Mouse (Mus musculus) heart, postnatal 0 days (tissue): ENCODE data around the gene Gprin3. TPM values are rescaled to one million over a fixed set of nuclear protein-coding genes. Genes with fewer than 3 reads are reported as not detected.

ENCODE experiments used
- ATAC-seq: fragments of 200-750 bp; cut with Nextera tagmentation; 2 replicates; pipeline ENCODE4 v1.8.0; 2017; ENCODE audit warnings: low read depth, moderate number of reproducible peaks, moderate library complexity; ENCODE audit not compliant: insufficient read depth
- DNase-seq: peaks from one replicate; pipeline ENCODE4 v3.0.0-alpha.2; 2016; ENCODE audit warnings: low spot score
- H3K27ac ChIP-seq: fragments of 300-500 bp; sonication (generic); 2 replicates; pipeline ENCODE4 v1.5.1; 2014; ENCODE audit warnings: low read depth, mild to moderate bottlenecking
- H3K27me3 ChIP-seq: fragments of 300-500 bp; sonication (generic); 2 replicates; pipeline ENCODE4 v1.6.1; 2014; ENCODE audit warnings: low read length, mixed read lengths; ENCODE audit not compliant: control insufficient read depth, insufficient read depth
- H3K36me3 ChIP-seq: fragments of 300-500 bp; sonication (generic); replicated peaks from 2 replicates; pipeline ENCODE4 v1.6.1; 2014; ENCODE audit warnings: low read length, mixed read lengths; ENCODE audit not compliant: control insufficient read depth, insufficient read depth
- H3K4me1 ChIP-seq: fragments of 300-500 bp; sonication (generic); 2 replicates; pipeline ENCODE4 v1.6.1; 2014; ENCODE audit warnings: antibody characterized with exemption; ENCODE audit not compliant: control insufficient read depth, insufficient read depth
- H3K4me2 ChIP-seq: fragments of 300-500 bp; sonication (generic); 2 replicates; pipeline ENCODE4 v1.6.1; 2014; ENCODE audit warnings: low read depth, mild to moderate bottlenecking, low read length, moderate library complexity
- H3K4me3 ChIP-seq: fragments of 300-500 bp; sonication (generic); 2 replicates; pipeline ENCODE4 v1.5.1; 2014; ENCODE audit warnings: low read depth, low read length
- H3K9ac ChIP-seq: fragments of 300-500 bp; sonication (generic); replicated peaks from 2 replicates; pipeline ENCODE4 v1.6.1; 2014; ENCODE audit warnings: low read depth, low read length, mixed read lengths
- H3K9me3 ChIP-seq: fragments of 300-500 bp; sonication (generic); replicated peaks from 2 replicates; pipeline ENCODE4 v1.6.1; 2016; ENCODE audit warnings: low read length; ENCODE audit not compliant: control insufficient read depth
- CTCF ChIP-seq: IDR thresholded peaks from 2 replicates; pipeline ENCODE4 v1.5.1; 2016; ENCODE audit warnings: antibody characterized with exemption, control low read depth, low read depth
- EP300 ChIP-seq: IDR thresholded peaks from 2 replicates; pipeline ENCODE4 v1.6.1; 2016; ENCODE audit warnings: antibody characterized with exemption, low read depth
- WGBS: fragments of 180-500 bp; shearing (Covaris S2); extraction: QIAGEN DNeasy Blood & Tissue Kit; methylation state at CpG from one replicate; pipeline ENCODE4 v1.1.7; 2014; 5-methylcytosine and 5-hydroxymethylcytosine counted together
- polyA plus RNA-seq: library from polyadenylated mRNA; unstranded; fragments of >200 nt; fragmentation: Nextera tagmentation; extraction: Ambion mirVana; gene quantifications from 2 replicates; pipeline ENCODE4 v1.2.1, GENCODE M21; 2015
- total RNA-seq: library from RNA; depleted of rRNA; stranded (reverse); fragments of >200 nt; gene quantifications from 2 replicates; pipeline ENCODE4 v1.2.3, GENCODE M21; 2014; ENCODE audit warnings: low replicate concordance; rRNA removed

The Gprin3 gene
- total and polyA plus RNA-seq, 2 experiments from 2014 or later: 2.0 to 2.9 TPM

DNA sequence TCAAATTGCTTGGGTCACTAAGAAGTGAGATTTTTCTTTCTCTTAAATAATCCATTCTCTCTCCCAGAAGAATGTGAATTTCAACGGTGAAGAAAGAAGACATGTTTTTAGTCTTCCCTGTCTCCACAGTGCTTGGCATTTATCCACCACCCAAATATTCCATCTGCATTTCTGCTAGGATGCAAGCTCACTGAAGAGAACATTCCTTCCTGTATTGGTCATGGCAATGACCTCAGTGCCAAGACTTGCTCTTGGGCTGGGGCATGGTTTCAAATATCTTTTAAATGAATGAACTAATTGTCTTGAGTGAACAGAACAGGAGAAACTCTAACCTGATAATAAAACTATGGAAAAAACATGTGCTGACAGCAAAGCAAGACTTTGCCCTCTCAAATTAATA, 123.1 kb downstream of the Gprin3 start:
- H3K27me3 ChIP-seq: no peaks in the 10 kb centered on the region
- no peak overlapping the region for H3K4me3 ChIP-seq
- 0 out of 2 replicates have a peak overlapping the region, but pooled peaks have one; percentile 4 for H3K27ac ChIP-seq
- TF ChIP-seq CTCF (no peak), EP300 (no peak)
- ATAC-seq: no peak
- H3K9ac ChIP-seq: no peak overlapping the region
- WGBS: 37% methylated on average over 1 of the region's 1 CpGs
- H3K4me1 ChIP-seq: 0 out of 2 replicates have a peak, but pooled peaks cover 4% of the 10 kb centered on the region
- H3K4me2 ChIP-seq: no peak overlapping the region
- no peaks in the 10 kb centered on the region for H3K9me3 ChIP-seq
- peak; percentile 50 for DNase-seq
- no peaks in the 10 kb centered on the region for H3K36me3 ChIP-seq

Other genes starting within 250 kb of the Gprin3 start
- gene Tigd2, start 217.4 kb downstream of the Gprin3 start, total RNA-seq: 9.5 and 12.4 TPM in 2 replicates
- gene Tigd2, start 217.4 kb downstream of the Gprin3 start, polyA plus RNA-seq: 11.7 and 12.5 TPM in 2 replicates